Mouse (Mus musculus): ENCODE results near the gene Polr3h.

- TF ChIP-seq CTCF (IDR thresholded peaks at IDR 0.05; ENCODE audit: low read depth) = no peak
- no peak for TF ChIP-seq EP300 (IDR thresholded peaks at IDR 0.05; ENCODE audit: low read depth)
These were observed 80.9 kb downstream of the Polr3h start for GRCm38 (mm10) chr15:81845033-81845625.
